Mouse (Mus musculus): ENCODE measurements at regions not wholly inside any gene's neighbourhood (a gene's known extent, or its start where the extent isn't known, plus 50 kb on each side); places are given as distances from the start of the nearest gene placed in this dataset.

- DNase-seq (ENCODE audit: low read depth) = no peak
Observed at GRCm38 (mm10) chr16:25584337-25585069, 99.1 kb upstream of the Trp63 start.

GRCm38 (mm10) chr16:25585070-25585454, 98.5 kb upstream of the Trp63 start:
- no peak for DNase-seq (ENCODE audit: low read depth)

- no peak for DNase-seq (ENCODE audit: low read depth)
Observed at GRCm38 (mm10) chr16:25585953-25586352, 97.6 kb upstream of the Trp63 start.

GRCm38 (mm10) chr16:25587879-25588347, 95.7 kb upstream of the Trp63 start:
- DNase-seq (ENCODE audit: low read depth) = no peak

GRCm38 (mm10) chr16:25597435-25597834, 86.1 kb upstream of the Trp63 start:
- no peak for DNase-seq (ENCODE audit: low read depth)

- no peak for DNase-seq (ENCODE audit: low read depth)
Observed at GRCm38 (mm10) chr16:25603121-25603520, 80.4 kb upstream of the Trp63 start.

GRCm38 (mm10) chr16:25615229-25615628, 68.3 kb upstream of the Trp63 start:
- no peak for DNase-seq (ENCODE audit: low read depth)

GRCm38 (mm10) chr16:25615646-25616045, 67.9 kb upstream of the Trp63 start:
- peak; percentile 25 for DNase-seq (ENCODE audit: low read depth)

GRCm38 (mm10) chr16:25618898-25619297, 64.7 kb upstream of the Trp63 start:
- no peak for DNase-seq (ENCODE audit: low read depth)

- no peak for DNase-seq (ENCODE audit: low read depth)
Observed at GRCm38 (mm10) chr16:25622651-25623050, 60.9 kb upstream of the Trp63 start.

GRCm38 (mm10) chr16:25623986-25624623, 59.5 kb upstream of the Trp63 start:
- peak; percentile 68 for DNase-seq (ENCODE audit: low read depth)

- DNase-seq (ENCODE audit: low read depth) = no peak
Observed at GRCm38 (mm10) chr16:25629750-25630149, 53.8 kb upstream of the Trp63 start.

- no peak for DNase-seq (ENCODE audit: low read depth)
Observed at GRCm38 (mm10) chr16:25631139-25631716, 52.3 kb upstream of the Trp63 start.
